Mouse (Mus musculus): Measurements from ENCODE around the gene Atp6v0a2. TPM values are rescaled to one million over a fixed set of nuclear protein-coding genes. Genes with fewer than 3 reads are reported as not detected.

The Atp6v0a2 gene
- polyA plus RNA-seq, 1 experiment from 2014 or later: 43.0 TPM

GRCm38 (mm10) chr5:124743841-124744240 is 115.5 kb downstream of the Atp6v0a2 start:
- Histone ChIP-seq H3K36me3 (ENCODE audit: control insufficient read depth, insufficient read depth, low read length) (no peaks in the 10 kb centered on the region), H3K4me3 (ENCODE audit: low read depth, low read length) (no peak overlapping the region), H3K4me2 (replicated peaks; ENCODE audit: low read depth, low read length) (no peak overlapping the region), H3K27ac (ENCODE audit: low read length) (no peak overlapping the region), H3K27me3 (ENCODE audit: control insufficient read depth, insufficient read depth, low read length) (no peaks in the 10 kb centered on the region), H3K9ac (replicated peaks; ENCODE audit: low read depth, low read length) (no peak overlapping the region), H3K4me1 (ENCODE audit: control insufficient read depth, insufficient read depth, low read length) (no peaks in the 10 kb centered on the region), H3K9me3 (ENCODE audit: control insufficient read depth, low read depth, low read length) (no peaks in the 10 kb centered on the region)
- ATAC-seq (ENCODE audit: insufficient number of reproducible peaks, insufficient read depth, low FRiP score, low read depth): no peak
- 90% methylated on average over 3 of the region's 3 CpGs for WGBS

- no peaks in the 10 kb centered on the region for H3K27me3 ChIP-seq (ENCODE audit: control insufficient read depth, insufficient read depth, low read length)
- no peak overlapping the region for H3K4me3 ChIP-seq (ENCODE audit: low read depth, low read length)
- no peaks in the 10 kb centered on the region for H3K4me1 ChIP-seq (ENCODE audit: control insufficient read depth, insufficient read depth, low read length)
- no peaks in the 10 kb centered on the region for H3K36me3 ChIP-seq (ENCODE audit: control insufficient read depth, insufficient read depth, low read length)
- no peaks in the 10 kb centered on the region for H3K9me3 ChIP-seq (ENCODE audit: control insufficient read depth, low read depth, low read length)
- no peak overlapping the region for H3K9ac ChIP-seq (replicated peaks; ENCODE audit: low read depth, low read length)
- H3K27ac ChIP-seq (ENCODE audit: low read length): no peak overlapping the region
- no peak overlapping the region for H3K4me2 ChIP-seq (replicated peaks; ENCODE audit: low read depth, low read length)
- WGBS: 94% methylated on average over 15 of the region's 15 CpGs
- ATAC-seq (ENCODE audit: insufficient number of reproducible peaks, insufficient read depth, low FRiP score, low read depth): no peak
These were observed 117.8 kb downstream of the Atp6v0a2 start for GRCm38 (mm10) chr5:124746220-124746619.

- Histone ChIP-seq H3K27me3 (ENCODE audit: control insufficient read depth, insufficient read depth, low read length) (no peaks in the 10 kb centered on the region), H3K9ac (replicated peaks; ENCODE audit: low read depth, low read length) (no peak overlapping the region), H3K27ac (ENCODE audit: low read length) (no peak overlapping the region), H3K4me3 (ENCODE audit: low read depth, low read length) (no peak overlapping the region), H3K9me3 (ENCODE audit: control insufficient read depth, low read depth, low read length) (no peaks in the 10 kb centered on the region), H3K4me1 (ENCODE audit: control insufficient read depth, insufficient read depth, low read length) (no peaks in the 10 kb centered on the region), H3K36me3 (ENCODE audit: control insufficient read depth, insufficient read depth, low read length) (no peaks in the 10 kb centered on the region), H3K4me2 (replicated peaks; ENCODE audit: low read depth, low read length) (no peak overlapping the region)
- WGBS: 84% methylated on average over 18 of the region's 18 CpGs
- ATAC-seq (ENCODE audit: insufficient number of reproducible peaks, insufficient read depth, low FRiP score, low read depth): no peak
These were observed 119.9 kb downstream of the Atp6v0a2 start for GRCm38 (mm10) chr5:124748296-124748695.

- H3K4me3 ChIP-seq (ENCODE audit: low read depth, low read length): no peak overlapping the region
These were observed 123.3 kb downstream of the Atp6v0a2 start for GRCm38 (mm10) chr5:124751656-124752055.

GRCm38 (mm10) chr5:124761011-124761410 is 132.6 kb downstream of the Atp6v0a2 start:
- Histone ChIP-seq H3K4me1 (ENCODE audit: control insufficient read depth, insufficient read depth, low read length) (no peaks in the 10 kb centered on the region), H3K9ac (replicated peaks; ENCODE audit: low read depth, low read length) (no peak overlapping the region), H3K27me3 (ENCODE audit: control insufficient read depth, insufficient read depth, low read length) (no peaks in the 10 kb centered on the region), H3K9me3 (ENCODE audit: control insufficient read depth, low read depth, low read length) (no peaks in the 10 kb centered on the region), H3K4me2 (replicated peaks; ENCODE audit: low read depth, low read length) (no peak overlapping the region), H3K36me3 (ENCODE audit: control insufficient read depth, insufficient read depth, low read length) (no peaks in the 10 kb centered on the region), H3K4me3 (ENCODE audit: low read depth, low read length) (no peak overlapping the region), H3K27ac (ENCODE audit: low read length) (no peak overlapping the region)
- WGBS: 58% methylated on average over 18 of the region's 18 CpGs
- ATAC-seq (ENCODE audit: insufficient number of reproducible peaks, insufficient read depth, low FRiP score, low read depth): no peak

More at GRCm38 (mm10) chr5:124751656-124752055, 123.3 kb downstream of the Atp6v0a2 start:
- no peak for ATAC-seq (ENCODE audit: insufficient number of reproducible peaks, insufficient read depth, low FRiP score, low read depth)
- H3K4me2 ChIP-seq (replicated peaks; ENCODE audit: low read depth, low read length): no peak overlapping the region
- no peaks in the 10 kb centered on the region for H3K27me3 ChIP-seq (ENCODE audit: control insufficient read depth, insufficient read depth, low read length)
- H3K36me3 ChIP-seq (ENCODE audit: control insufficient read depth, insufficient read depth, low read length): no peaks in the 10 kb centered on the region
- H3K9me3 ChIP-seq (ENCODE audit: control insufficient read depth, low read depth, low read length): no peaks in the 10 kb centered on the region
- H3K4me1 ChIP-seq (ENCODE audit: control insufficient read depth, insufficient read depth, low read length): no peaks in the 10 kb centered on the region
- WGBS: 85% methylated on average over 9 of the region's 9 CpGs
- no peak overlapping the region for H3K9ac ChIP-seq (replicated peaks; ENCODE audit: low read depth, low read length)
- H3K27ac ChIP-seq (ENCODE audit: low read length): no peak overlapping the region

GRCm38 (mm10) chr5:124761787-124762186 is 133.4 kb downstream of the Atp6v0a2 start:
- no peak overlapping the region for H3K9ac ChIP-seq (replicated peaks; ENCODE audit: low read depth, low read length)
- no peaks in the 10 kb centered on the region for H3K27me3 ChIP-seq (ENCODE audit: control insufficient read depth, insufficient read depth, low read length)
- no peak for ATAC-seq (ENCODE audit: insufficient number of reproducible peaks, insufficient read depth, low FRiP score, low read depth)
- no peak overlapping the region for H3K4me2 ChIP-seq (replicated peaks; ENCODE audit: low read depth, low read length)
- no peaks in the 10 kb centered on the region for H3K9me3 ChIP-seq (ENCODE audit: control insufficient read depth, low read depth, low read length)
- H3K27ac ChIP-seq (ENCODE audit: low read length): no peak overlapping the region
- H3K36me3 ChIP-seq (ENCODE audit: control insufficient read depth, insufficient read depth, low read length): no peaks in the 10 kb centered on the region
- 94% methylated on average over 1 of the region's 1 CpGs for WGBS
- no peaks in the 10 kb centered on the region for H3K4me1 ChIP-seq (ENCODE audit: control insufficient read depth, insufficient read depth, low read length)
- H3K4me3 ChIP-seq (ENCODE audit: low read depth, low read length): no peak overlapping the region

Other genes starting within 250 kb of the Atp6v0a2 start
- 95.3 and 104 TPM in 2 replicates for gene Sbno1, start 202.6 kb upstream of the Atp6v0a2 start, polyA plus RNA-seq (2014; fragmentation: Nextera tagmentation; extraction: Ambion mirVana)
- 52.9 and 59.8 TPM in 2 replicates for gene Kmt5a, start 188.6 kb upstream of the Atp6v0a2 start, polyA plus RNA-seq (2014; fragmentation: Nextera tagmentation; extraction: Ambion mirVana)
- 30.6 and 31.7 TPM in 2 replicates for gene Rilpl2, start 150.2 kb upstream of the Atp6v0a2 start, polyA plus RNA-seq (2014; fragmentation: Nextera tagmentation; extraction: Ambion mirVana)
- 11.5 and 14.2 TPM in 2 replicates for gene Snrnp35, start 145.4 kb upstream of the Atp6v0a2 start, polyA plus RNA-seq (2014; fragmentation: Nextera tagmentation; extraction: Ambion mirVana)
- 14.9 and 16.8 TPM in 2 replicates for gene Rilpl1, start 97.2 kb upstream of the Atp6v0a2 start, polyA plus RNA-seq (2014; fragmentation: Nextera tagmentation; extraction: Ambion mirVana)
- gene Tmed2, start 87.9 kb upstream of the Atp6v0a2 start, polyA plus RNA-seq (2014; fragmentation: Nextera tagmentation; extraction: Ambion mirVana): 519 and 589 TPM in 2 replicates
- 15.3 and 16.4 TPM in 2 replicates for gene Ddx55, start 75.7 kb upstream of the Atp6v0a2 start, polyA plus RNA-seq (2014; fragmentation: Nextera tagmentation; extraction: Ambion mirVana)
- 71.2 and 78.7 TPM in 2 replicates for gene Eif2b1, start 49.4 kb upstream of the Atp6v0a2 start, polyA plus RNA-seq (2014; fragmentation: Nextera tagmentation; extraction: Ambion mirVana)
- gene Gtf2h3, start 49.4 kb upstream of the Atp6v0a2 start, polyA plus RNA-seq (2014; fragmentation: Nextera tagmentation; extraction: Ambion mirVana): 72.4 and 73.6 TPM in 2 replicates
- 0.03 TPM in 1 of 2 replicates, not detected in the other for gene Dnah10, start 96.5 kb downstream of the Atp6v0a2 start, polyA plus RNA-seq (2014; fragmentation: Nextera tagmentation; extraction: Ambion mirVana)
- 8.3 and 11.5 TPM in 2 replicates for gene Ccdc92, start 233.8 kb downstream of the Atp6v0a2 start, polyA plus RNA-seq (2014; fragmentation: Nextera tagmentation; extraction: Ambion mirVana)
- 86.6 and 97.6 TPM in 2 replicates for gene Zfp664, start 234.1 kb downstream of the Atp6v0a2 start, polyA plus RNA-seq (2014; fragmentation: Nextera tagmentation; extraction: Ambion mirVana)